Mouse (Mus musculus) right cerebral cortex, postnatal 36 days (tissue): ENCODE data around the gene Pgm1.

ENCODE experiments used
- DNase-seq, 2 experiments: peaks; one replicate each; pipeline ENCODE4 v3.0.0; 2022; ENCODE audit warnings: low spot score in 2 of 2, mixed read lengths in 1 of 2

The Pgm1 gene

GRCm38 (mm10) chr4:99929149-99929612 lies at the start of gene Pgm1:
Pgm1 (plus strand) TSS chr4:99929414.
- DNase-seq: no peak

- DNase-seq: no peak
Observed at GRCm38 (mm10) chr4:99881882-99882281, 47.3 kb upstream of the Pgm1 start.

GRCm38 (mm10) chr4:99882405-99882804 lies 46.8 kb upstream of the Pgm1 start:
- no peak for DNase-seq

- DNase-seq: no peak
Observed at GRCm38 (mm10) chr4:99913894-99914451, 15.2 kb upstream of the Pgm1 start.

- no peak for DNase-seq
Observed at GRCm38 (mm10) chr4:99926380-99926779, 2.8 kb upstream of the Pgm1 start.

- no peak for DNase-seq
Observed at GRCm38 (mm10) chr4:99928521-99928920, 693 bp upstream of the Pgm1 start.

GRCm38 (mm10) chr4:99929613-99930517 lies 651 bp downstream of the Pgm1 start, which contains the start of gene Itgb3bp:
Itgb3bp (minus strand) TSS chr4:99929813.
- DNase-seq: peak; percentile 68 to 72

GRCm38 (mm10) chr4:99930518-99931239 lies 1.5 kb downstream of the Pgm1 start:
- DNase-seq: no peak

- no peak for DNase-seq
Observed at GRCm38 (mm10) chr4:99931240-99931580, 2.0 kb downstream of the Pgm1 start.

GRCm38 (mm10) chr4:99931807-99932206 lies 2.6 kb downstream of the Pgm1 start:
- no peak for DNase-seq

GRCm38 (mm10) chr4:99934859-99935258 lies 5.6 kb downstream of the Pgm1 start:
- no peak for DNase-seq

GRCm38 (mm10) chr4:99936278-99936677 lies 7.1 kb downstream of the Pgm1 start:
- no peak for DNase-seq

GRCm38 (mm10) chr4:99939711-99940505 lies 10.7 kb downstream of the Pgm1 start:
- DNase-seq: no peak

- DNase-seq: no peak
Observed at GRCm38 (mm10) chr4:99941655-99942414, 12.6 kb downstream of the Pgm1 start.

- no peak for DNase-seq
Observed at GRCm38 (mm10) chr4:99944606-99945005, 15.4 kb downstream of the Pgm1 start.

- DNase-seq: no peak
Observed at GRCm38 (mm10) chr4:99945011-99945410, 15.8 kb downstream of the Pgm1 start.

- no peak for DNase-seq
Observed at GRCm38 (mm10) chr4:99946516-99946915, 17.3 kb downstream of the Pgm1 start.

GRCm38 (mm10) chr4:99947192-99947591 lies 18.0 kb downstream of the Pgm1 start:
- no peak for DNase-seq

- no peak for DNase-seq
Observed at GRCm38 (mm10) chr4:99947896-99948295, 18.7 kb downstream of the Pgm1 start.

GRCm38 (mm10) chr4:99953904-99954303 lies 24.7 kb downstream of the Pgm1 start:
- no peak for DNase-seq

GRCm38 (mm10) chr4:99955396-99955795 lies 26.2 kb downstream of the Pgm1 start:
- no peak for DNase-seq
